Comparison of ENCODE assay signal across 8 mouse cellular contexts in the genomic region with DNA sequence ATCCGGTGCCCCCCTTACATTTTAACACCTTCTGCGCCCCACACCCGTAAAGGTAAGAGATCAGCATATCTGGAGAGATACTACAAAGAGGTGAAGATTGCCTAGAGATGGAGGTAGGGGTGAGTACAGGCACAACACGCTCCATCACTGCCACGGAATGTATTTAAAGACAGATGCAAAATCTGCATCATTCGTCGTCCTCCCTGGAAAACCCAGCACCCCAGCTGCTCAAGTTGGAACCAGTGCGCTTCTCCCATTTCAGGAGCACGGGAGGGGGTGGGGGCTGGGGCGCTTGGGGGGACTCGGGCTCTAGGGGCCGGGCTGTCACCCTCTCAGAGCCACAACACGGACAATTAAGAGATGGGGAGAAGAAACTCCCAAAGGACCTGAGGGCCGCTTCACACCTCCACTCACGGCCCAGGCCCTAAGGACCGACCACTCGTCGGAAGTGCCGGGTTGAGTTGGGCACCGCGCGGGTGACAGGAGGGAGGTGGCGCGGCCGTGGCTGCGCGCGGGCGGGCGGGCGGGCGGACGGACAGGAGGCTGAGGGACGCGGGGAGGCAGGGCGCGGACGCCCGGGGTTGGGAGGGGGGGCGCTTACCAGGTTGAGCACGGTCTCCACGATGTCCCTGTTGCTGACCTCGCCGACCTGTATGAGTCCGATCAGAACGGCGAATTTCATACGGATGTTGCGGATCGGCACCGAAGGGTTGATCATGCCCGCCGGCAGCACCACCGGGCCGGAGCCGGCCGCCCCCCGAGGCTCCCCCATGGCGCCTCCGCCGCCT. TPM values are rescaled to one million over a fixed set of nuclear protein-coding genes. Genes with fewer than 3 reads are reported as not detected.
DNase-seq lines count a peak whose midpoint lies in the region; ATAC-seq and TF ChIP-seq lines count a peak whose summit lies in the region.

No protein-coding gene starts in this region.

- H3K9ac ChIP-seq in kidney, embryonic 16.5 days (replicated peaks; ENCODE audit: low read length), result peak overlapping the region; percentile 78
- no peak overlapping the region; the same call in 1 of the 2 replicates for H3K9ac ChIP-seq in liver, embryonic 14.5 days (replicated peaks)

- H3K27me3 ChIP-seq in megakaryocyte, embryonic 14.5 days (replicated peaks), result peaks cover 29% of the 10 kb centered on the region
- H3K27me3 ChIP-seq in cerebellum, adult 2 months (ENCODE audit: control insufficient read depth, insufficient read depth, low read length), result no peaks in the 10 kb centered on the region
- peaks cover 3% of the 10 kb centered on the region; the same call in 1 of the 2 replicates for H3K27me3 ChIP-seq in kidney, embryonic 16.5 days (ENCODE audit: insufficient read depth, low read length)
- H3K27me3 ChIP-seq in liver, embryonic 14.5 days (ENCODE audit: control insufficient read depth, insufficient read depth, low read length), result peaks cover 32% of the 10 kb centered on the region

- H3K4me1 ChIP-seq in megakaryocyte, embryonic 14.5 days, result peaks cover 25% of the 10 kb centered on the region
- H3K4me1 ChIP-seq in cerebellum, adult 2 months (ENCODE audit: control insufficient read depth, insufficient read depth, low read length), result no peaks in the 10 kb centered on the region
- peaks cover 15% of the 10 kb centered on the region for H3K4me1 ChIP-seq in kidney, embryonic 16.5 days (ENCODE audit: insufficient read depth, low read length)
- H3K4me1 ChIP-seq in liver, embryonic 14.5 days (replicated peaks; ENCODE audit: control insufficient read depth in 2 of 2, insufficient read depth in 2 of 2, low read length in 1 of 2), result no peaks in the 10 kb centered on the region
- H3K4me1 ChIP-seq in olfactory bulb, adult 2 months (ENCODE audit: control insufficient read depth, insufficient read depth, low read length), result no peaks in the 10 kb centered on the region

- under 1% methylated on average over 61 of the region's 61 CpGs for WGBS in cerebellum, adult 2 months
- WGBS in kidney, embryonic 16.5 days, result under 1% methylated on average over 51 of the region's 61 CpGs
- 2% methylated on average over 58 of the region's 61 CpGs for WGBS in liver, embryonic 14.5 days (ENCODE audit: insufficient replicate concordance)
- WGBS in olfactory bulb, adult 2 months, result 2% methylated on average over 53 of the region's 61 CpGs

- no peak for TF ChIP-seq POLR2A in cerebellum, adult 2 months (IDR thresholded peaks at IDR 0.05; ENCODE audit: borderline replicate concordance, insufficient read depth, low read length)
- no peak for TF ChIP-seq POLR2A in olfactory bulb, adult 2 months (IDR thresholded peaks at IDR 0.05; ENCODE audit: insufficient read depth, low read depth, low read length)

- ATAC-seq in megakaryocyte, adult 5-6 weeks (ENCODE audit: poor library complexity, severe bottlenecking), result no peak
- ATAC-seq in kidney, embryonic 16.5 days (ENCODE audit: low FRiP score, low TSS enrichment), result peak; percentile 70
- 0 out of 2 replicates have a peak, but pooled peaks have one; percentile 11 for ATAC-seq in liver, embryonic 14.5 days (ENCODE audit: insufficient read depth)

- peak overlapping the region; percentile 96 for H3K4me3 ChIP-seq in megakaryocyte, embryonic 14.5 days (replicated peaks)
- H3K4me3 ChIP-seq in cerebellum, adult 2 months (replicated peaks; ENCODE audit: insufficient read depth, low read depth, low read length), result peak overlapping the region; percentile 74
- H3K4me3 ChIP-seq in kidney, embryonic 16.5 days (ENCODE audit: low read length), result peak overlapping the region; percentile 72
- H3K4me3 ChIP-seq in liver, embryonic 14.5 days (ENCODE audit: insufficient read depth in 1 of 2, low read depth in 2 of 2, low read length in 2 of 2), result peak overlapping the region; percentile 54 to 68
- peak overlapping the region; percentile 53 for H3K4me3 ChIP-seq in olfactory bulb, adult 2 months (ENCODE audit: insufficient read depth, low read depth, low read length)

- no peaks in the 10 kb centered on the region for H3K9me3 ChIP-seq in megakaryocyte, embryonic 14.5 days
- H3K9me3 ChIP-seq in kidney, embryonic 16.5 days (ENCODE audit: low read length), result no peaks in the 10 kb centered on the region
- no peaks in the 10 kb centered on the region for H3K9me3 ChIP-seq in liver, embryonic 14.5 days (ENCODE audit: control insufficient read depth, low read length)

- peak overlapping the region; percentile 84 for H3K4me2 ChIP-seq in kidney, embryonic 16.5 days (replicated peaks; ENCODE audit: low read depth, low read length)
- H3K4me2 ChIP-seq in liver, embryonic 14.5 days (ENCODE audit: low read depth), result peak overlapping the region; percentile 67

- no peaks in the 10 kb centered on the region for H3K36me3 ChIP-seq in megakaryocyte, embryonic 14.5 days (replicated peaks; ENCODE audit: low read length)
- no peaks in the 10 kb centered on the region for H3K36me3 ChIP-seq in kidney, embryonic 16.5 days (ENCODE audit: insufficient read depth, low read length)
- no peaks in the 10 kb centered on the region for H3K36me3 ChIP-seq in liver, embryonic 14.5 days (replicated peaks; ENCODE audit: control insufficient read depth, insufficient read depth, low read depth)

- DNase-seq in cerebellum, adult 2 months, result peak; percentile 37 to 63
- peak; percentile 22 to 25 for DNase-seq in frontal cortex, postnatal 14 days (ENCODE audit: low spot score in 2 of 2)
- no peak for DNase-seq in liver, embryonic 14.5 days (ENCODE audit: low read depth in 3 of 3, low spot score in 3 of 3)
- no peak for DNase-seq in urinary bladder, postnatal 14 days (ENCODE audit: low spot score)

- TF ChIP-seq EP300 in liver, embryonic 14.5 days (IDR thresholded peaks at IDR 0.05; ENCODE audit: low read depth), result no peak

- peak overlapping the region; percentile 90 for H3K27ac ChIP-seq in cerebellum, adult 2 months (ENCODE audit: insufficient read depth, low read length)
- peak overlapping the region; percentile 69; the same call in 1 of the 2 replicates for H3K27ac ChIP-seq in kidney, embryonic 16.5 days (ENCODE audit: low read length)
- H3K27ac ChIP-seq in liver, embryonic 14.5 days, result no peak overlapping the region
- H3K27ac ChIP-seq in olfactory bulb, adult 2 months (ENCODE audit: insufficient read depth, low read depth, low read length), result peak overlapping the region; percentile 69

- no peak for TF ChIP-seq CTCF in cerebellum, adult 2 months (IDR thresholded peaks at IDR 0.05; ENCODE audit: borderline replicate concordance, insufficient read depth, low read depth, low read length)
- TF ChIP-seq CTCF in liver, embryonic 14.5 days (IDR thresholded peaks at IDR 0.05; ENCODE audit: low read depth), result no peak
- TF ChIP-seq CTCF in olfactory bulb, adult 2 months (IDR thresholded peaks at IDR 0.05; ENCODE audit: insufficient read depth, low read depth, low read length), result no peak

RNA-seq across cellular contexts. Expression of a gene that starts 0.9 kb away (rescaled TPM):
- polyA plus RNA-seq in megakaryocyte, embryonic 14.5 days (2012; ENCODE audit: insufficient read depth, low replicate concordance), result 0.20 and 5.0 TPM in 2 replicates
- 0.02 and 0.09 TPM in 2 replicates for total RNA-seq in megakaryocyte, adult 5-6 weeks (2015)
- total RNA-seq in megakaryocyte, adult 5-6 weeks (2017), result 0.07 and 0.12 TPM in 2 replicates
- 109 and 112 TPM in 2 replicates for polyA plus RNA-seq in cerebellum, adult 2 months (2012; rRNA removed)
- 6.4 and 8.2 TPM in 2 replicates for polyA plus RNA-seq in kidney, embryonic 16.5 days (2015; fragmentation: Nextera tagmentation; extraction: Ambion mirVana)
- 1.1 and 1.3 TPM in 2 replicates for polyA plus RNA-seq in liver, embryonic 14.5 days (2012; rRNA removed)
- polyA plus RNA-seq in liver, embryonic 14.5 days (2014; fragmentation: Nextera tagmentation; extraction: Ambion mirVana), result 0.76 and 0.77 TPM in 2 replicates
- 109 TPM in 1 of 2 replicates, not detected in the other for polyA plus RNA-seq in olfactory bulb, adult 2 months (2012; ENCODE audit: insufficient read depth, insufficient read length, low replicate concordance, missing spikeins)

Comparison
In these comparisons a context has a peak if more than half of its experiments do, and no peak if none do; other contexts are left out.
1. DNase-seq: peak in cerebellum, adult 2 months (2 of 2) and frontal cortex, postnatal 14 days (2 of 2); none in liver, embryonic 14.5 days (0 of 3) and urinary bladder, postnatal 14 days (single experiment).
2. Peak in every context shown above with its lines, with median percentiles within 50 percentile points of each other: H3K4me3 ChIP-seq.